In the genomic region with DNA sequence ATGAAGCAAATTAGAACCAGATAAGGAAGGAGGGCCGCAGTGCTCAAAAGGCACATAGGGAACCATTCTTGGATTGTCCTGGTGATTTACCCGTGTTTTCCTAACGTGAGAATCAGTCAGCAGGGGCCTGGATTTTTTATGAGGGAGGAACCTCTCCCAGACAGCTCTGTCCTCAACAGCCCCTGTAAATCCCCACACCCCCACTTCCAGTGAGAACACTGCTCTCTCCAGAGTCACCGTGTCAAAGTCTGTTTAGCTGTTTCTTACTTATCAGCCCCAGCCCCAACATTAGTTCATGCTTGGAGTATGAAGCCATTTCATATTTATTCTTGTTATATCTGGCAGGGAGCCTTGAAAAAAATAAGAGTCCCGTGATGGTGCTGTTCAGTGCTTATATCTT, we compare ENCODE assay signal across 16 mouse cellular contexts.
DNase-seq lines count a peak whose midpoint lies in the region; ATAC-seq and TF ChIP-seq lines count a peak whose summit lies in the region.
"Had no signal": no experiment of that assay in that cellular context is flagged by ENCODE, and none has a peak within 500 bp of the region (broad histone marks: within the 10 kb centered on the region; RNA-seq: fewer than 3 reads in every experiment).

No protein-coding gene starts in this region.

- no peak overlapping the region for H3K4me3 ChIP-seq in heart, embryonic 13.5 days
- H3K4me3 ChIP-seq in heart, embryonic 11.5 days (ENCODE audit: low read depth, low read length), result no peak overlapping the region
- H3K4me3 ChIP-seq in kidney, embryonic 16.5 days (ENCODE audit: low read length), result no peak overlapping the region
- no peak overlapping the region for H3K4me3 ChIP-seq in embryonic fibroblast, embryonic 13.5 days (ENCODE audit: insufficient read depth, low read length)
- no peak overlapping the region for H3K4me3 ChIP-seq in limb, embryonic 13.5 days
- H3K4me3 ChIP-seq in forebrain, postnatal 0 days (ENCODE audit: low read depth, low read length), result no peak overlapping the region
- H3K4me3 ChIP-seq: liver, embryonic 13.5 days; midbrain, embryonic 12.5 days; neural tube, embryonic 12.5 days had no signal

- no peak for TF ChIP-seq CTCF in embryonic fibroblast, embryonic 13.5 days (IDR thresholded peaks at IDR 0.05; ENCODE audit: borderline replicate concordance, insufficient read depth, low read length)
- TF ChIP-seq CTCF in forebrain, postnatal 0 days (IDR thresholded peaks at IDR 0.05; ENCODE audit: low read depth), result no peak

- no peak for DNase-seq in kidney, postnatal 4 days
- DNase-seq in yolk sac, embryonic 10.5 days (ENCODE audit: low spot score), result no peak
- DNase-seq in forebrain, postnatal 0 days, result no peak
- DNase-seq: cerebellum, adult 2 months; kidney, adult 2 months; liver, embryonic 13.5 days; right cerebral cortex, postnatal 4 days had no signal

- no peak for TF ChIP-seq POLR2A in embryonic fibroblast, embryonic 13.5 days (IDR thresholded peaks at IDR 0.05; ENCODE audit: low read depth, low read length)

- 44% methylated on average over 5 of the region's 5 CpGs for WGBS in heart, embryonic 13.5 days
- 42% methylated on average over 5 of the region's 5 CpGs for WGBS in heart, embryonic 11.5 days (ENCODE audit: insufficient replicate concordance)
- 26% methylated on average over 5 of the region's 5 CpGs for WGBS in kidney, embryonic 16.5 days
- 15% methylated on average over 5 of the region's 5 CpGs for WGBS in limb, embryonic 13.5 days
- WGBS in forebrain, postnatal 0 days, result 47% methylated on average over 5 of the region's 5 CpGs

- peak overlapping the region; percentile 38 for H3K27ac ChIP-seq in heart, embryonic 13.5 days (replicated peaks)
- no peak overlapping the region for H3K27ac ChIP-seq in heart, embryonic 11.5 days (ENCODE audit: low read depth, low read length)
- no peak overlapping the region for H3K27ac ChIP-seq in kidney, embryonic 16.5 days (ENCODE audit: low read length)
- peak overlapping the region; percentile 34 for H3K27ac ChIP-seq in embryonic fibroblast, embryonic 13.5 days (ENCODE audit: insufficient read depth, low read length)
- peak overlapping the region; percentile 69; the same call in 1 of the 2 replicates for H3K27ac ChIP-seq in limb, embryonic 13.5 days
- H3K27ac ChIP-seq in forebrain, postnatal 0 days (ENCODE audit: low read depth, low read length), result no peak overlapping the region
- H3K27ac ChIP-seq: liver, embryonic 13.5 days; midbrain, embryonic 12.5 days; neural tube, embryonic 12.5 days had no signal

- H3K9me3 ChIP-seq in heart, embryonic 13.5 days, result no peaks in the 10 kb centered on the region
- H3K9me3 ChIP-seq in heart, embryonic 11.5 days (replicated peaks; ENCODE audit: control insufficient read depth, low read length), result no peaks in the 10 kb centered on the region
- no peaks in the 10 kb centered on the region for H3K9me3 ChIP-seq in kidney, embryonic 16.5 days (ENCODE audit: low read length)
- no peaks in the 10 kb centered on the region for H3K9me3 ChIP-seq in limb, embryonic 13.5 days
- H3K9me3 ChIP-seq in forebrain, postnatal 0 days (ENCODE audit: low read length), result no peaks in the 10 kb centered on the region
- H3K9me3 ChIP-seq: liver, embryonic 13.5 days; midbrain, embryonic 12.5 days; neural tube, embryonic 12.5 days had no signal

- no peaks in the 10 kb centered on the region for H3K36me3 ChIP-seq in heart, embryonic 13.5 days
- no peaks in the 10 kb centered on the region for H3K36me3 ChIP-seq in heart, embryonic 11.5 days (ENCODE audit: control insufficient read depth, insufficient read depth, low read length)
- no peaks in the 10 kb centered on the region for H3K36me3 ChIP-seq in kidney, embryonic 16.5 days (ENCODE audit: insufficient read depth, low read length)
- H3K36me3 ChIP-seq in limb, embryonic 13.5 days, result no peaks in the 10 kb centered on the region
- no peaks in the 10 kb centered on the region for H3K36me3 ChIP-seq in forebrain, postnatal 0 days (ENCODE audit: insufficient read depth)
- H3K36me3 ChIP-seq: G1E; liver, embryonic 13.5 days; midbrain, embryonic 12.5 days; neural tube, embryonic 12.5 days had no signal

- peaks cover 24% of the 10 kb centered on the region for H3K27me3 ChIP-seq in heart, embryonic 13.5 days (replicated peaks)
- no peaks in the 10 kb centered on the region for H3K27me3 ChIP-seq in heart, embryonic 11.5 days (ENCODE audit: control insufficient read depth, insufficient read depth, low read length)
- 0 out of 2 replicates have a peak, but pooled peaks cover 3% of the 10 kb centered on the region for H3K27me3 ChIP-seq in kidney, embryonic 16.5 days (ENCODE audit: insufficient read depth, low read length)
- H3K27me3 ChIP-seq in limb, embryonic 13.5 days, result no peaks in the 10 kb centered on the region; the same call in 1 of the 2 replicates
- no peaks in the 10 kb centered on the region for H3K27me3 ChIP-seq in forebrain, postnatal 0 days (ENCODE audit: insufficient read depth, low read length)
- H3K27me3 ChIP-seq: liver, embryonic 13.5 days; neural tube, embryonic 12.5 days had no signal

- H3K4me1 ChIP-seq in heart, embryonic 13.5 days, result peaks cover 39% of the 10 kb centered on the region
- peaks cover 7% of the 10 kb centered on the region for H3K4me1 ChIP-seq in heart, embryonic 11.5 days (ENCODE audit: control insufficient read depth, insufficient read depth, low read length)
- H3K4me1 ChIP-seq in kidney, embryonic 16.5 days (ENCODE audit: insufficient read depth, low read length), result peaks cover 16% of the 10 kb centered on the region
- H3K4me1 ChIP-seq in embryonic fibroblast, embryonic 13.5 days (ENCODE audit: control insufficient read depth, insufficient read depth, low read length), result 0 out of 2 replicates have a peak, but pooled peaks cover 8% of the 10 kb centered on the region
- H3K4me1 ChIP-seq in limb, embryonic 13.5 days, result peaks cover 66% of the 10 kb centered on the region
- no peaks in the 10 kb centered on the region for H3K4me1 ChIP-seq in forebrain, postnatal 0 days (ENCODE audit: insufficient read depth)
- H3K4me1 ChIP-seq: liver, embryonic 13.5 days; midbrain, embryonic 12.5 days had no signal

- H3K9ac ChIP-seq in heart, embryonic 13.5 days, result no peak overlapping the region
- H3K9ac ChIP-seq in heart, embryonic 11.5 days (ENCODE audit: low read depth, low read length), result no peak overlapping the region
- no peak overlapping the region for H3K9ac ChIP-seq in kidney, embryonic 16.5 days (replicated peaks; ENCODE audit: low read length)
- no peak overlapping the region for H3K9ac ChIP-seq in limb, embryonic 13.5 days
- no peak overlapping the region for H3K9ac ChIP-seq in forebrain, postnatal 0 days
- H3K9ac ChIP-seq: liver, embryonic 13.5 days; midbrain, embryonic 12.5 days; neural tube, embryonic 12.5 days had no signal

- ATAC-seq in heart, embryonic 13.5 days (ENCODE audit: extremely low read depth, insufficient number of reproducible peaks, low FRiP score, low TSS enrichment), result no peak
- no peak for ATAC-seq in heart, embryonic 11.5 days (replicated peaks; ENCODE audit: insufficient number of reproducible peaks, low FRiP score, low TSS enrichment)
- ATAC-seq in kidney, embryonic 16.5 days (ENCODE audit: low FRiP score, low TSS enrichment), result 0 out of 2 replicates have a peak, but pooled peaks have one; percentile 33
- peak; percentile 70 for ATAC-seq in limb, embryonic 13.5 days (ENCODE audit: low FRiP score, low read depth)
- ATAC-seq in forebrain, postnatal 0 days, result no peak
- ATAC-seq: hindbrain, embryonic 16.5 days had no signal

- H3K4me2 ChIP-seq in heart, embryonic 13.5 days, result no peak overlapping the region
- H3K4me2 ChIP-seq in heart, embryonic 11.5 days, result no peak overlapping the region
- H3K4me2 ChIP-seq in kidney, embryonic 16.5 days (replicated peaks; ENCODE audit: low read depth, low read length), result no peak overlapping the region
- 0 out of 2 replicates have a peak overlapping the region, but pooled peaks have one; percentile 3 for H3K4me2 ChIP-seq in limb, embryonic 13.5 days (replicated peaks)
- H3K4me2 ChIP-seq in forebrain, postnatal 0 days (ENCODE audit: low read depth), result no peak overlapping the region
- H3K4me2 ChIP-seq: liver, embryonic 13.5 days; midbrain, embryonic 12.5 days; neural tube, embryonic 12.5 days had no signal

Comparison
In these comparisons a context has a peak if more than half of its experiments do, and no peak if none do; other contexts are left out.
1. H3K27ac ChIP-seq: peak in heart, embryonic 13.5 days (single experiment), embryonic fibroblast, embryonic 13.5 days (single experiment) and limb, embryonic 13.5 days (single experiment); none in heart, embryonic 11.5 days (single experiment), kidney, embryonic 16.5 days (single experiment) and forebrain, postnatal 0 days (single experiment).
2. ATAC-seq: peak in kidney, embryonic 16.5 days (single experiment) and limb, embryonic 13.5 days (single experiment); none in heart, embryonic 13.5 days (single experiment), heart, embryonic 11.5 days (single experiment) and forebrain, postnatal 0 days (single experiment).